Mouse (Mus musculus): ENCODE measurements around the gene Ago3.

DNA sequence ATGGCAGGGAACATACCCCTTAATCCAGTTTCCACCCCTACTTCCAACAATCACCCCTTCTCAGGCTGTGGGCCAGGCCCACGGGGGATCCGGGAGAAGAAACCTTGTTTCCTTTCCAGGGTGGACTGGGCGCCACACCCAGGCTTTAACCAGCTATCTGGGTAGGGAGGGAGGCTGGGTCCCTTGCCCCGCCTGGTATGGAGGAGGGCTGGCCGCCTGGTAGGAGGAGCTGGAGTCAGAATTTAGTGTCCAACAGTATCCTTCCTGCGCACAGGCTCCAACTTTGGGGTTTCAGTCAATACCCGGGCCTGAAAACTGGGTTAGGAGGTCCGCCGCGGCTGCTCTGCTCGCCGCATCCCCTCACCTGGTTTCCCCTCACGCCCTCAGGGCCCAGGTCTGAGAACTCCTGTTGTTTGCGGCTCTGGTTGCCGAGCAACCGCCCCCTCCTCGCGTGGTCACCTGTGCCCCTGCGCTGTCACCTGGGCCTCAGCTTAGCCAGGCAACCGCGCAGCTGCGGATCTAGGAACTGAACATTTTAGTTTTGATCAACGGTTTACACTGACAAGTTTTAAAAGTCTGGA lies 104.0 kb downstream of the Ago3 start, which contains the start of gene Tekt2:
- no peak for TF ChIP-seq TAL1 (IDR thresholded peaks at IDR 0.05; ENCODE audit: low read length)
- TF ChIP-seq GATA1 (IDR thresholded peaks at IDR 0.05; ENCODE audit: low read length), result no peak
